Mouse (Mus musculus) MEL (cell line): ENCODE measurements around the gene Tmem199. TPM values are rescaled to one million over a fixed set of nuclear protein-coding genes. Genes with fewer than 3 reads are reported as not detected.

ENCODE experiments used
- DNase-seq: peaks from one replicate; pipeline ENCODE4 v3.0.0; 2011; ENCODE audit warnings: low read depth, low spot score
- H3K27ac ChIP-seq: 2 replicates; pipeline ENCODE4 v1.5.1; 2012; ENCODE audit warnings: low read depth, mild to moderate bottlenecking, control low read depth, low read length, moderate library complexity; ENCODE audit not compliant: control insufficient read depth
- H3K27me3 ChIP-seq, 2 experiments: fragments of 150-350 bp in 1 of 2; sonication (generic) in 1 of 2; 2 replicates each; pipeline ENCODE4 v1.6.1; 2012; ENCODE audit warnings: low read length in 2 of 2, mild to moderate bottlenecking in 2 of 2, improper control_type of control experiment in 1 of 2, moderate library complexity in 1 of 2; ENCODE audit not compliant: insufficient read depth in 2 of 2, control insufficient read depth in 1 of 2
- H3K36me3 ChIP-seq, 2 experiments: 2 replicates each; pipeline ENCODE4 v1.6.1; 2012 to 2014; ENCODE audit warnings: low read length in 2 of 2, improper control_type of control experiment in 1 of 2, inconsistent platforms in 1 of 2, mild to moderate bottlenecking in 1 of 2; ENCODE audit not compliant: insufficient read depth in 2 of 2, control insufficient read depth in 1 of 2
- H3K4me1 ChIP-seq, 2 experiments: fragments of 150-350 bp in 1 of 2; sonication (generic) in 1 of 2; 2 replicates each; pipeline ENCODE4 v1.6.1; 2012; ENCODE audit warnings: low read length in 2 of 2, improper control_type of control experiment in 1 of 2, mild to moderate bottlenecking in 1 of 2; ENCODE audit not compliant: insufficient read depth in 2 of 2, control insufficient read depth in 1 of 2
- H3K4me3 ChIP-seq, 2 experiments: fragments of 150-350 bp in 1 of 2; sonication (generic) in 1 of 2; 2 replicates each; pipeline ENCODE4 v1.5.1; 2012; ENCODE audit warnings: low read depth in 2 of 2, low read length in 2 of 2, mild to moderate bottlenecking in 2 of 2, moderate library complexity in 2 of 2, control low read depth in 1 of 2, improper control_type of control experiment in 1 of 2; ENCODE audit not compliant: control insufficient read depth in 1 of 2, insufficient read depth in 1 of 2
- H3K79me2 ChIP-seq: 2 replicates; pipeline ENCODE4 v1.6.1; 2012; ENCODE audit warnings: mild to moderate bottlenecking, low read length, moderate library complexity; ENCODE audit not compliant: control insufficient read depth, poor library complexity, insufficient read depth
- H3K9ac ChIP-seq: 2 replicates; pipeline ENCODE4 v1.6.1; 2012; ENCODE audit warnings: low read depth, mild to moderate bottlenecking, control low read depth, low read length, moderate library complexity; ENCODE audit not compliant: control insufficient read depth, poor library complexity, severe bottlenecking
- H3K9me3 ChIP-seq: fragments of 150-350 bp; sonication (generic); replicated peaks from 2 replicates; pipeline ENCODE4 v1.6.1; 2012; ENCODE audit warnings: mild to moderate bottlenecking, low read length, improper control_type of control experiment, moderate library complexity; ENCODE audit not compliant: insufficient read depth
- BHLHE40 ChIP-seq: IDR thresholded peaks from 2 replicates; pipeline ENCODE4 v1.6.1; 2012; ENCODE audit warnings: low read depth, mild to moderate bottlenecking, inconsistent platforms, low read length, improper control_type of control experiment, borderline replicate concordance
- CHD2 ChIP-seq: IDR thresholded peaks from 2 replicates; pipeline ENCODE4 v1.6.1; 2011; ENCODE audit warnings: low read length, improper control_type of control experiment
- CTCF ChIP-seq, 3 experiments: IDR thresholded peaks in 2 of 3; conservative IDR thresholded peaks in 1 of 3; 2 replicates each; pipeline ENCODE4 v1.5.1; 2011 to 2012; ENCODE audit warnings: low read length in 3 of 3, low read depth in 2 of 3, mild to moderate bottlenecking in 2 of 3, improper control_type of control experiment in 1 of 3, inconsistent platforms in 1 of 3, mixed read lengths in 1 of 3, moderate library complexity in 1 of 3; ENCODE audit not compliant: control insufficient read depth in 1 of 3, insufficient read depth in 1 of 3, poor library complexity in 1 of 3, severe bottlenecking in 1 of 3
- E2F4 ChIP-seq: IDR thresholded peaks from 2 replicates; pipeline ENCODE4 v1.6.1; 2011; ENCODE audit warnings: low read depth, low read length, improper control_type of control experiment, borderline replicate concordance
- ELF1 ChIP-seq: IDR thresholded peaks from 2 replicates; pipeline ENCODE4 v1.6.1; 2014; ENCODE audit warnings: low read depth, mild to moderate bottlenecking, inconsistent platforms, low read length, improper control_type of control experiment, moderate library complexity
- ETS1 ChIP-seq: IDR thresholded peaks from 2 replicates; pipeline ENCODE4 v1.6.1; 2012; ENCODE audit warnings: low read depth, mild to moderate bottlenecking, inconsistent platforms, low read length, improper control_type of control experiment, moderate library complexity
- GABPA ChIP-seq: IDR thresholded peaks from 2 replicates; pipeline ENCODE4 v1.6.1; 2012; ENCODE audit warnings: low read depth, mild to moderate bottlenecking, inconsistent platforms, low read length, improper control_type of control experiment, moderate library complexity
- GATA1 ChIP-seq: IDR thresholded peaks from 2 replicates; pipeline ENCODE4 v1.6.1; 2011; ENCODE audit warnings: low read depth, low read length, improper control_type of control experiment
- HCFC1 ChIP-seq: IDR thresholded peaks from 2 replicates; pipeline ENCODE4 v1.6.1; 2012; ENCODE audit warnings: low read depth, mild to moderate bottlenecking, inconsistent platforms, low read length, improper control_type of control experiment, moderate library complexity
- MAFK ChIP-seq: IDR thresholded peaks from 2 replicates; pipeline ENCODE4 v1.6.1; 2011; ENCODE audit warnings: low read depth, mild to moderate bottlenecking, low read length, improper control_type of control experiment, borderline replicate concordance
- MAX ChIP-seq: IDR thresholded peaks from 2 replicates; pipeline ENCODE4 v1.6.1; 2011; ENCODE audit warnings: low read length, improper control_type of control experiment
- MAZ ChIP-seq: IDR thresholded peaks from 2 replicates; pipeline ENCODE4 v1.6.1; 2012; ENCODE audit warnings: low read depth, mild to moderate bottlenecking, inconsistent platforms, low read length, improper control_type of control experiment
- MXI1 ChIP-seq: IDR thresholded peaks from 2 replicates; pipeline ENCODE4 v1.6.1; 2011; ENCODE audit warnings: mild to moderate bottlenecking, low read depth, low read length, improper control_type of control experiment
- MYC ChIP-seq: IDR thresholded peaks from 2 replicates; pipeline ENCODE4 v1.6.1; 2011; ENCODE audit warnings: low read depth, mild to moderate bottlenecking, low read length, improper control_type of control experiment, moderate library complexity
- NRF1 ChIP-seq: IDR thresholded peaks from 2 replicates; pipeline ENCODE4 v1.6.1; 2014; ENCODE audit warnings: low read depth, mild to moderate bottlenecking, inconsistent platforms, low read length, improper control_type of control experiment, moderate library complexity; ENCODE audit not compliant: poor library complexity, insufficient read depth, severe bottlenecking
- POLR2AphosphoS2 ChIP-seq: IDR thresholded peaks from 2 replicates; pipeline ENCODE4 v1.6.1; 2011; ENCODE audit warnings: low read length, improper control_type of control experiment
- RAD21 ChIP-seq: IDR thresholded peaks from 2 replicates; pipeline ENCODE4 v1.6.1; 2011; ENCODE audit warnings: mild to moderate bottlenecking, low read depth, low read length, improper control_type of control experiment
- SIN3A ChIP-seq: IDR thresholded peaks from 2 replicates; pipeline ENCODE4 v1.6.1; 2012; ENCODE audit warnings: low read length, improper control_type of control experiment, inconsistent platforms
- SMC3 ChIP-seq: IDR thresholded peaks from 2 replicates; pipeline ENCODE4 v1.6.1; 2011; ENCODE audit warnings: low read depth, low read length, improper control_type of control experiment
- UBTF ChIP-seq: IDR thresholded peaks from 2 replicates; pipeline ENCODE4 v1.6.1; 2012; ENCODE audit warnings: low read depth, mild to moderate bottlenecking, inconsistent platforms, low read length, improper control_type of control experiment, moderate library complexity, borderline replicate concordance; ENCODE audit not compliant: insufficient read depth
- USF2 ChIP-seq, 2 experiments: IDR thresholded peaks; 2 replicates each; pipeline ENCODE4 v1.6.1; 2011 to 2012; ENCODE audit warnings: improper control_type of control experiment in 2 of 2, low read length in 2 of 2, borderline replicate concordance in 1 of 2, inconsistent platforms in 1 of 2, low read depth in 1 of 2, mild to moderate bottlenecking in 1 of 2; ENCODE audit not compliant: insufficient read depth in 1 of 2
- ZC3H11A ChIP-seq: IDR thresholded peaks from 2 replicates; pipeline ENCODE4 v1.6.1; 2012; ENCODE audit warnings: low read depth, mild to moderate bottlenecking, inconsistent platforms, low read length, improper control_type of control experiment
- polyA plus RNA-seq, 2 experiments: library from polyadenylated mRNA; stranded (reverse) in 1 of 2; unstranded in 1 of 2; fragments of >175 nt in 1 of 2; fragments of >200 nt in 1 of 2; gene quantifications; 2 replicates each; pipeline versions ENCODE4 v1.2.1 to v1.2.4; 2012; ENCODE audit warnings: low replicate concordance in 2 of 2, low read depth in 1 of 2; ENCODE audit not compliant: insufficient read length in 2 of 2, insufficient read depth in 1 of 2, missing spikeins in 1 of 2
- total RNA-seq: library from RNA; depleted of rRNA; stranded (reverse); fragments of 300-350 nt; gene quantifications from 2 replicates; pipeline ENCODE4 v1.2.3, GENCODE M21; 2012

Tmem199 gene
- total and polyA plus RNA-seq, 3 experiments, result 36.5 to 57.1 TPM; not detected in 1

GRCm38 (mm10) chr11:78495904-78496303, 16.1 kb downstream of the Tmem199 start (continued):
- no peak for TF ChIP-seq USF2 (IDR thresholded peaks at IDR 0.05; ENCODE audit: borderline replicate concordance in 1 of 2, insufficient read depth in 1 of 2, low read depth in 1 of 2, low read length in 2 of 2)
- TF ChIP-seq MAFK, result no peak
- peak; percentile 97 for TF ChIP-seq MXI1
- TF ChIP-seq MYC, result peak; percentile 39; the same call in 1 of the 2 replicates
- no peak for TF ChIP-seq CHD2
- TF ChIP-seq RAD21, result no peak
- no peak for TF ChIP-seq GATA1
- no peak for TF ChIP-seq HCFC1
- no peak for TF ChIP-seq GABPA
- TF ChIP-seq ELF1, result no peak
- no peak for TF ChIP-seq BHLHE40

- no peak overlapping the region for H3K4me3 ChIP-seq
- H3K27ac ChIP-seq, result no peak overlapping the region
- TF ChIP-seq MAZ, result no peak
- no peak for TF ChIP-seq GABPA
- TF ChIP-seq E2F4, result no peak
- TF ChIP-seq NRF1, result no peak
- H3K9ac ChIP-seq, result no peak overlapping the region
- peaks cover 0 to 3% of the 10 kb centered on the region in 2 experiments; a peak in 3 of 4 replicates for H3K27me3 ChIP-seq
- H3K4me1 ChIP-seq, result no peaks in the 10 kb centered on the region
- no peaks in the 10 kb centered on the region for H3K79me2 ChIP-seq
- H3K36me3 ChIP-seq, result no peaks in the 10 kb centered on the region
- no peak for DNase-seq
- no peaks in the 10 kb centered on the region for H3K9me3 ChIP-seq
Observed at GRCm38 (mm10) chr11:78490781-78491241, 21.2 kb downstream of the Tmem199 start.

GRCm38 (mm10) chr11:78488168-78488567, 23.8 kb downstream of the Tmem199 start:
- peak; percentile 95 for TF ChIP-seq RAD21
- TF ChIP-seq CTCF (IDR thresholded peaks at IDR 0.05 in 2 of 3, conservative IDR thresholded peaks at IDR 0.05 in 1 of 3; ENCODE audit: control insufficient read depth in 1 of 3, insufficient read depth in 1 of 3, low read depth in 2 of 3, low read length in 3 of 3, poor library complexity in 1 of 3, severe bottlenecking in 1 of 3), result peak; percentile 88 to 98 (median 93)
- no peak for TF ChIP-seq MAZ
- TF ChIP-seq MAFK, result no peak
- TF ChIP-seq GATA1, result no peak
- TF ChIP-seq SMC3, result peak; percentile 90
- no peak for TF ChIP-seq MAX
- TF ChIP-seq UBTF, result no peak
- TF ChIP-seq POLR2AphosphoS2, result no peak
- TF ChIP-seq CHD2, result no peak
- peak; percentile 74 for TF ChIP-seq ZC3H11A
- no peak for TF ChIP-seq ETS1
- TF ChIP-seq SIN3A, result 0 out of 2 replicates have a peak, but pooled peaks have one; percentile 28
- peak; percentile 78 for DNase-seq
- H3K27me3 ChIP-seq, result peaks cover 8 to 14% of the 10 kb centered on the region in 2 experiments

More at GRCm38 (mm10) chr11:78488168-78488567, 23.8 kb downstream of the Tmem199 start:
- no peak overlapping the region for H3K4me3 ChIP-seq
- no peaks in the 10 kb centered on the region for H3K79me2 ChIP-seq
- no peak overlapping the region for H3K27ac ChIP-seq
- H3K9me3 ChIP-seq, result no peaks in the 10 kb centered on the region
- 0 out of 4 replicates have a peak, but pooled peaks cover 0 to 3% of the 10 kb centered on the region in 2 experiments for H3K4me1 ChIP-seq
- no peak overlapping the region for H3K9ac ChIP-seq
- no peaks in the 10 kb centered on the region for H3K36me3 ChIP-seq
